Mouse (Mus musculus) urinary bladder, adult 2 months (tissue): ENCODE measurements around the gene Gm26566. TPM values are rescaled to one million over a fixed set of nuclear protein-coding genes. Genes with fewer than 3 reads are reported as not detected.

Experiments used
- DNase-seq: peaks from one replicate; pipeline ENCODE4 v3.0.0; 2022; ENCODE audit warnings: low spot score
- polyA plus RNA-seq: library from polyadenylated mRNA; depleted of rRNA; stranded (reverse); fragments of >200 nt; gene quantifications from 2 replicates; pipeline ENCODE4 v1.2.3, GENCODE M21; 2012; rRNA removed

The Gm26566 gene
- polyA plus RNA-seq = 0.25 and 0.66 TPM in 2 replicates

DNA sequence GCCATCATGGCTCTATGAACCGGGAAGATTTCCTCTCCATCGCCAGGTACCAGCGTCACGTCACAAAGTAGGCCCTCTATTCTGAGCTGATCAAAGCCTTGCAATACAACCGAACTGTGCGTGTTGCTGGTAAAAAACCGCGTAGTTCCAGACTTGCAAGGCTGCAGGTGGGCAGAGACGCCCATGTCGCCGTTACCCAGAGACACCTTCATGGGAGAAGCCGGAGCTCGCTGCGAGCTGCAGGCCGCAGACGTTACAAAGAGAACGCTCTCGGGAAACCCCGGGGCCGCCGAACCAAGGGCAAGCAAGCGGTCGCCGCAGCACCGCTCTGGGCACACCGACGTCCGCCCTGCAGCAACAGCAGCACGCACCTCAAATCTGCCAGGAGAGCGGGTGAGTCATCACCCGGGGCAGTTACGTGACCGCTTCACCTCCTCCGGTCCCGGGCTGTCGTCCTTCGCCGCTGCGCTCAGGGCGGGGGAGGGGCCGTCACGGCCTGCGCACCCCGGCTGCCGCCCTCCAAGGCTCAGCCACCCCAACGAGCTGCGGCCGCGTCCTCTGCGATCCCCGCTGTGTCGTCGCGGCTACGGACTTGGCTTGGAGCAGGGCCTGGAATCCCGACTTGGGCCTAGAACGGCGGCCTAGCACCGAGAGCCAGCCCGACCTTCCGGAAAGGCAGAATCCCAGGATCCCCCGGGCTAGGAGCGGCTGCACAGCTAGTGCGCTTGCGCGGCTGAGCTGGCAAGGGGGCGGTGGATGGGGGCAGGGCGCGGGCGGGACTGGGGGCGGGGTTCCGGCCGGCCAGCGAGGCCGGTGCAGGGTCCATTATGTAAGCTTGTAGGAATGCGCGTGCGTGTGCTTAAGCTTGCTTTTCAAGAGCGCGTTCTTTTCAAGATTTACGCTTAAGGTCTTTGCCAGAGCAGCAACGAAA, at the start of gene Gm26566, which contains the start of gene Klhl9:
Gene Gm26566, plus strand, starts transcription at position 15 of the 931 bp plus-strand sequence.
Gene Klhl9, minus strand, starts transcription at position 675 of the 931 bp plus-strand sequence.
- peak; percentile 95 for DNase-seq

DNA sequence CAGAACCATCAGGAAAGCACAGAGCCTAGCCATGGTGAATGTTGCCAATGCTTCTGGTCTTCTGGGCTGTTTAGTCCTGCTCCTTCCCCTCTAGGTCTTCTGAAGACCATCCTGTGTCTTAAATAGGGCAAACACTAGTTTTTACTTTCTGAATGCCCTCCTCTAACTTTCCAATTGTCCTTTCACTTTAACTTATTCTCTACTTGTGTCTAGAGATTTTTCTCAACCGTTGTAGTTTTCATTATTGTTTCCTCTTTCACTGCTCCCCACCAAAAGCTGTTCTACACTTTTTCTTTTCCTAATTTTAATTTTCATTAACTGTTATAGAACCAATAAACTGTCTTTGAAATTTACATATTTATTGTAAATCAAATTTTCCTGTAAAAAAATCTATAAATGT, 44.8 kb upstream of the Gm26566 start, which contains the start of gene Ifna16:
Gene Ifna16, minus strand, starts transcription at position 101 of the 400 bp plus-strand sequence.
- DNase-seq = no peak

DNA sequence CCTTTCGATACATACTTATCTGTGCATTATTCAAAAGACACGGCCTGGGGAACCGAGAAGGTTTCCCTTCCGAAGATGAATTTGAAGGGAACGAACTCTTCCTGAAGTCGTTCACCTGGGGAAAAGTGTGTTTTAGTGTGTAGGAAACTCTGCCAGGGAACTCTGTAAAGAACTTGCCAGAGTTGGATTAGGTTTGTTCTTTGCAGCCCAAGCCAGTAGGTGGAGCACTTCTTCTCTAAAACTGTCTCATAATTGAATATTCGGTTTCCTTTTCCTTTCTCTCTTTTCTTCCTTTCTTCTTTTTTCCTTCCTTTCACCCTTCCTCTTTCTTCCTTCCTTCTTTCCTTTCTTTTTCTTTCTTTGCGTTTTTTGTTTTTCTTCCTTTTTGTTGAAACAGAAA, 41.2 kb upstream of the Gm26566 start:
- no peak for DNase-seq

- DNase-seq = no peak
Observed at GRCm38 (mm10) chr4:88681353-88681752, 40.3 kb upstream of the Gm26566 start.

DNA sequence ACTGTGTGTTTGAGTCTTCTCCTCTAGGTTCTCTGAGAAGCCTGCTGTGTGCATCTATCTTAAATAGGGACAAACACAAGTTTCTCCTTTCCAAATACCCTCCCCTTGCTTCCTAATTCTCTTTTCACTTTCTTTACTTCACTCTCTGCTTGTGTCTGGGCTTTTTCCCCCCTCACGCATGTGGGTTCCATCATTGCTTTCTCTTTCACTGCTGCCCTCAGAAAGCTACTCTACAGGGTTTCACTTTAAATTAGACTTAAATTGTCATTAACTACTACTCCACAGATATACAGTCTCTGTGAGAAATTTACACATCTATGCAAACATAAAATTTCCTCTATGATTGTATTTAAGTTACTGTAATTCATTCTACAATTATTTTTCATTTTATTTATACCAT, 37.8 kb upstream of the Gm26566 start, which contains the start of gene Ifna2:
Gene Ifna2, minus strand, starts transcription at position 101 of the 400 bp plus-strand sequence.
- DNase-seq = no peak

DNA sequence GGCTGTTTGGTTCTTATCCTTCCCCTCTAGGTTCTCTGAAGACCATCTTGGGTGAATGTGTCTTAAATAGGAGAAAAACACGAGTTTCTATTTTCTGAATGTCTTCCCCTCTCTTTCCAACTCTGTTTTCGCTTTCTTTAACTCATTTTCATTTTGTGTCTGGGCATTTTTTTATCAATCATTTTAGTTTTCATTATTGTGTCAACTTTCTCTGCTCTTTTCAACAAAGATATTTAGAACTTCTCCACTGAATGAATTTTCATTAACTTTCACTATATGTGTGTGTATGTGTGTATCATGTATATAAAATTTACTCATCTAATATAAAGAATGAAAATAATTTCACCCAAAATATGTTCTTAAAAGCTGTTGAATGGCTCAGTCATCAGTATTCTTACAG, 30.3 kb upstream of the Gm26566 start, which contains the start of gene Ifnab:
Gene Ifnab, minus strand, starts transcription at position 101 of the 400 bp plus-strand sequence.
- DNase-seq = no peak

- no peak for DNase-seq
Observed at GRCm38 (mm10) chr4:88692537-88692936, 29.1 kb upstream of the Gm26566 start.

GRCm38 (mm10) chr4:88693392-88693791, 28.2 kb upstream of the Gm26566 start:
- DNase-seq = no peak

- peak; percentile 48 for DNase-seq
Observed at GRCm38 (mm10) chr4:88696237-88696884, 25.2 kb upstream of the Gm26566 start.

DNA sequence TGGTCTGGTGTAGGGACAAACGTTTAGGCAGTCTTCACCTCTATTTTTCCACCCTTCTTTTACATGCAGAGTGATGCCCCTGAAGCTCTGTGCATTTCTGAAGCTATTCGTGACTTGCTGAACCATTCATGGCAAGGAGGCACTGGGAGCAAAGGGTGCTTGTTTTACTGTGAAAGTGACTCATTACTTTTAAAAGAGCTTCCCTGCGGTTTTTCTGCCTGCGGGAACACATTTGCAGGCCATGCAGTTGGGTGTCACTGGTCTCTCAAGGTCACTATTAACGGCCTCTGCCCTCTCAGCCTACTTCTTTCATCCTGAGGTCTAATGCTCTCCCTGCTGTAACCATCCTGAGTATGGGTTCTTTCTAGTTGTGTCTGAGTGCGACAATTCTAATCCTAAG, 24.5 kb upstream of the Gm26566 start:
- no peak for DNase-seq

GRCm38 (mm10) chr4:88697753-88698152, 23.9 kb upstream of the Gm26566 start:
- DNase-seq = no peak

DNA sequence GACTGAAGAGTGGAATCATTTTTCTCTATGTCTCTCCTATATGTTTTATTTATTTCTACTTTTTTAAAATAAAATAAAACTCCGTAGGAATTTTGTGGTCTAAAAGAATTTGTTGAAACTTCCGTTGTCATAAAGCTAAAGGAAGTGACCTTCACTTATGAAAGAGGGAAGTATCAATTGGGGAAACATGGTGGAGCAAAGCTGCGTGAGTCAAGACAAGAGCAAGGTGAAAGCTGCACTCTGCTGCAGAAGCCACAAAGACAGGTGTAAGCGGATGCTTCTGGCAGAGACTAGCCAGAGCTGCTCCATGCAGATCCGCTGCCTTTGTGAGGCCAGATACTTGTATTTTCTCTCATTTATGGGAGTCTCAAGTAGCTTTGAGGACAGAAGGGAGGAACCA, 22.8 kb upstream of the Gm26566 start:
- no peak for DNase-seq

DNA sequence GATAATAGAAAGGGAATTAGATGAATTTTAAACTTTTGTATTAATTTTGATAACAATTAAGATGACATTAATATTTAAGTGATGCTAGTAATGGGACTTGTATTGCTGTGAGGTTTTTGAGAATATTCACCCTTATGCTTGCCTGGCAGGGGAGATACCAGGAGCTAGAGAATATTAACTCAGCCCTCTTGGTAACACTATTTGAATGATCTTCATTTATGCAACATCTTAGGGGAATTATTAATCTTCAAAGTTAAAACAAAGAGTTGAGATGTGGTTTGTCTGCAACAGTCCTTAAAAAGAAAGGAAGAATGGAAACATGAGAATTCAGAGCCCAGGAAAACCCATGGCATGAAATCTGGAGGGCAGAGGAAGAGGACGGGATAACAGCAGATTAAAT, 22.3 kb upstream of the Gm26566 start:
- DNase-seq = no peak

DNA sequence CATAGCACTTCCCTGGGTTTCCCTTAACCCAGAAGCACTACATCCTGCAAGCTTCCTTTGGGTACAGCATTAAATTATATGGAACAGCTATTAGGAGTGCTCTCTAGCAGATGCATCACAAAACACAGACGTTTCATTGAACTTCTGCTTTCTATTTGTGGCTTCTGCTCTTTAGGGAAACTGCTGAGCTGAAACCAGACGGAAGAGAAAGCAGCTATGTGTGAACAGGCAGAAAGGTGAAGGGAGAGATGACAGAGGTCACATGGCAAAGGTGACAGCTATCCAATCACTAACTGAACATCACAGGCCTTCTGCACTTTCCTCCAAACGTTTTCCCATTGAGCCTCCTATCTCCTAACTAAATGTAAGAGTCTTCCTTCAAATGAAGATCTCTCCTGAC, 15.7 kb upstream of the Gm26566 start:
- DNase-seq = no peak

DNA sequence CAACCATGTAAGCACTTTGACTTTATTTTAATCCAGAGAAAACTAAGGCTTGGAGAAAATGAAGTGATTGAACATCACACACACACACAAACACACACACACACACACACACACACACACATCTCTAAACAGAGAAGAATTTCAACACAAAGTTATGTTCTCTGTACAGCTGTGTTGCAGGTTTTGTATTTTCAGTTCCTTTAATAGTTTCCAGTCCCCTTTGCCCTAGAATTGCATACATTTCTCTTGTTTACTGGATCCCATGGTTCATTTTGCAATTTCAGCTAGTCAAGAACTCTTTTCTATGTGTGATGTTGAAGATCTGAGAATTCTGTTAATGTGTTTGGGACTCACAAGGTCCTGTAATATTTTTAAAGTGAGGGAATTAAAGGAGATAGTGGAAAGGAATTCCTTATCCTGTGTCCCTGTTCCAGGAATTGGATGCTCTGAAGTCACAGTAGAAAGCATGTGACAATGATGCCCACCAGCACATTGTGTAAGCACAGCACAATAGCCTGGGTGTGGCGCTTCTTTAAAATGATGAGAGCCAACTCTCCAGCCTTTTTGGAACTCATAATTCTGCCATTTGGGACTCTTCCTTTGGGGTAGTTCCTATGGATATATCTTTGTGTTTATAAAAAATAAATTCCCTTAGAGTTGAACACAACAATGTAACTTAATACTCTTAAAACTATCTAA, 14.3 kb upstream of the Gm26566 start:
- DNase-seq = no peak

GRCm38 (mm10) chr4:88714281-88714680, 7.3 kb upstream of the Gm26566 start:
- no peak for DNase-seq

- no peak for DNase-seq
Observed at GRCm38 (mm10) chr4:88715059-88715458, 6.5 kb upstream of the Gm26566 start.

DNA sequence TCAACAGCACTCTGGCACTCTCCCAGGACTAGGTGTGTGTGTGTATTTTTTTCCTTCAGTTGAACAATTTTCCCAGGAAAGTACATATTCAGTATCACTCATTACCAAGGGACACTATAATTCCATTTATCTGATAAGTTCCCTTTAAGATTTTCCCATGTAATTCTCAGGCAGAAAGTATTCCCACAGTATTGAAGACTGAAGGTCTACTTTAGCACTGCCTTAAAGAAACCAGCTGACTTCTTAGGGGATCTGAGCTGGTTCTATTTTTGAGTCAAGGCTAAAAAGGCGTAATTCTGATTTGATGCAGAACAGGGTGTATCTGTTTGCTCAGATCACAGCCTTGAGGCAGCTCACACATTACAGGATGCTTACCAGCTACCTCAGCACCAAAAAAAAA, 2.9 kb upstream of the Gm26566 start:
- no peak for DNase-seq

DNA sequence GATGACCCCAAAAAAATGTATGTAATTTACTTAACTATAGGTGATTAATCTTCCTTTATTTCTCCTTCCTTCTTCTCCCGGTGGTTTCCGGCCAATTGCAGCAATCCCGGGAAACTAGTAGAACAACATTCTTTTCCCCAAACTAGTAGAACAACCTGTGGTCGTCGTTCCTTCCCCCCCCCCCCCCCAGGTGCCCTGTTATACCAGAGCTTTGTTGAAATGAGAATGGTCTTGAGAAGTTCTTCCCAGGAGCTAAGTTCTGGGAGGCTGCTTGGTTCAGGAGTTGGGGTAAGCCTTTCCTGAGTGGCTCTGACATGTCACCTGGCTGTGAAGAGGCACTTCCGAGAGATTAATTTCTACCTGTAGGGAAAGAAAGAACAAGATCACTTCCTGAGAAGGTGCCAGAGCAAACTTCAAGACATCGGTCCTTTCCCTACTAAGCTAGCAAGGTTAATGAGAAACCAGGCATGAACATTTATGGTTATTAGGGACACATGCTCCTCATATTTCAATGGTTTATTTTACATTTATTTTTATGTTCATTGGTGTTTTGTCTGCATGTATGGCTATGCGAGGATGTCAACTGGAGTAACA, 2.0 kb downstream of the Gm26566 start:
- DNase-seq = no peak

DNA sequence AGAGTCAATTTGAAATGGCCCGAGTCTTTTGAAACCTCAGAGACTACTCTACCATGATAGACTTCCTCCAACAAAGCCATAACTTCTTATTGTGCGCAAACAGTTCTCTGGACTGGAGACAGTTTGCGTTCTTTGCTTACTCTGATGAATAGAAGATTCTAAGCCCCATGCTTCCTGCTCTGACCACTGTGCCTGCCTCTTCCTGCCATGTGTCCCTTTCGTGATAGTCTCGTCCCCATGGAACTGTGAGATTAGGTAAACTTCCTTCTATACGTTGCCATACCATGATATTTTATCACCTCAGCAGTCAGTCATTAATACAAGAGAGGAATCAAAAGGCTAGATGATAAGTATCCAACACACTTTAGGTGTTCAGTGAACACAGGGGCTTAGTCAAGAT, 5.1 kb downstream of the Gm26566 start:
- no peak for DNase-seq

DNA sequence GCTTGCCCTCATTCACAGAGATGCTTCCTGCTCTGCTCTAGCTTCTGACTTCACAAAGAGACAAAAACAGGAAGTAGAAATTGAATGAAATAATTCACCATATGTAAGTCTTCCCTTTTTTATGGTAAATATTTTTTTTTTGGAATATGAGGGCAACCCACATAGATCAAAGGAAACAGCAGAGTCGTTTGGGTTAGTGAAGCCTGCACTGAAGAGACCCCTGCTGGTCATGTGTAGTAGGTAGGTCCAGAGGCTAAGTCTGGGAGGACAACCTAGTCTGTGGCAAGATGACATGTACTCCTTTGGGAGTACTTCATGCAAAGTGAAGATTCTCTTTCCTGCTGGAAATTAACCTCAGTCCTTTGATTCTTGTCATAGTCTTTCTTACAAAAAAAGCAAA, 5.7 kb downstream of the Gm26566 start:
- no peak for DNase-seq

DNA sequence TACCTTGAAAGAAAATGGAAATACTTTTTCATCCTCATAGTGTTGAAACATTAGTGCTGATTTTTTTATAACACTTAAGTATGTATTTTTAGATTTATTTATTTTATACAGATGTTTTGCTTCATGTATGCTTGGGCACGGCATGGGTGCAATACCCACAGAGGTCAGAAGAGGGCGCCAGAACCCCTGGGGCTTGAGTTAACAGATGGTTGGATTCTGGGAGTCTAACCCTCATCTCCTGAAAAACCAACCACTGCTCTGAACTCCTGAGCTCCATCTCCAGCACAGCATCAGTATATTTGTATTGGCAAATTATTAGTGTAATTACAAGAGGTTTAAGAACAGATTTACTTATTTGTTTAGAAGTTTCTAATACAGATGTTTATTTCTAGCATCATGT, 16.9 kb downstream of the Gm26566 start:
- DNase-seq = no peak
